Mouse (Mus musculus) ES-E14 (cell line): ENCODE measurements around the gene Rad23b. TPM values are rescaled to one million over a fixed set of nuclear protein-coding genes. Genes with fewer than 3 reads are reported as not detected.

Experiments used
- DNase-seq: peaks from one replicate; pipeline ENCODE4 v3.0.0-alpha.2; 2013; ENCODE audit warnings: low read depth, low spot score
- H3K27ac ChIP-seq: 2 replicates; pipeline ENCODE4 v1.5.1; 2012; ENCODE audit warnings: low read depth, mild to moderate bottlenecking, low read length, moderate library complexity, mixed read lengths; ENCODE audit not compliant: poor library complexity, insufficient read depth, severe bottlenecking
- H3K36me3 ChIP-seq: 2 replicates; pipeline ENCODE4 v1.6.1; 2012; ENCODE audit warnings: mild to moderate bottlenecking, low read length, moderate library complexity, mixed read lengths; ENCODE audit not compliant: control insufficient read depth, poor library complexity, insufficient read depth, severe bottlenecking
- H3K4me1 ChIP-seq, 2 experiments: fragments of 150-350 bp in 1 of 2; sonication (generic) in 1 of 2; 2 replicates each; pipeline ENCODE4 v1.6.1; 2012; ENCODE audit warnings: low read length in 2 of 2, mild to moderate bottlenecking in 1 of 2, mixed read lengths in 1 of 2; ENCODE audit not compliant: control insufficient read depth in 2 of 2, insufficient read depth in 2 of 2, poor library complexity in 1 of 2
- H3K4me3 ChIP-seq, 2 experiments: fragments of 150-350 bp in 1 of 2; sonication (generic) in 1 of 2; 2 replicates each; pipeline ENCODE4 v1.5.1; 2012; ENCODE audit warnings: low read length in 2 of 2, low read depth in 1 of 2, mild to moderate bottlenecking in 1 of 2, mixed read lengths in 1 of 2; ENCODE audit not compliant: insufficient read depth in 1 of 2, poor library complexity in 1 of 2, severe bottlenecking in 1 of 2
- H3K9ac ChIP-seq: 2 replicates; pipeline ENCODE4 v1.6.1; 2012; ENCODE audit warnings: low read depth, mild to moderate bottlenecking, low read length, mixed read lengths; ENCODE audit not compliant: poor library complexity, insufficient read depth, severe bottlenecking
- H3K9me3 ChIP-seq: fragments of 150-350 bp; sonication (generic); 2 replicates; pipeline ENCODE4 v1.6.1; 2012; ENCODE audit warnings: low read depth, mild to moderate bottlenecking, low read length; ENCODE audit not compliant: control insufficient read depth, insufficient read depth
- CHD2 ChIP-seq: IDR thresholded peaks from 2 replicates; pipeline ENCODE4 v1.6.1; 2014; ENCODE audit warnings: mild to moderate bottlenecking, low read depth, low read length, inconsistent platforms
- HCFC1 ChIP-seq: IDR thresholded peaks from 2 replicates; pipeline ENCODE4 v1.6.1; 2012; ENCODE audit warnings: low read length, inconsistent platforms, borderline replicate concordance; ENCODE audit not compliant: insufficient read depth
- MAFK ChIP-seq: IDR thresholded peaks from 2 replicates; pipeline ENCODE4 v1.6.1; 2014; ENCODE audit warnings: mild to moderate bottlenecking, low read depth, low read length, inconsistent platforms; ENCODE audit not compliant: insufficient read depth
- ZC3H11A ChIP-seq: IDR thresholded peaks from 2 replicates; pipeline ENCODE4 v1.6.1; 2012; ENCODE audit warnings: low read depth, mild to moderate bottlenecking, inconsistent platforms, low read length, borderline replicate concordance
- ZNF384 ChIP-seq: IDR thresholded peaks from 2 replicates; pipeline ENCODE4 v1.6.1; 2012; ENCODE audit warnings: low read depth, low read length, inconsistent platforms
- in situ Hi-C, 2 experiments: fragments of 600-800 bp; cut with MboI; formaldehyde crosslinking; loops; one replicate each; pipeline ENCODE4 v1.15.1; 2025; ENCODE audit warnings: low sequenced_read_pairs in 2 of 2, inconsistent platforms in 1 of 2; ENCODE audit not compliant: unreplicated experiment in 2 of 2
- total RNA-seq: library from RNA; depleted of rRNA; stranded (reverse); fragments of 300-350 nt; gene quantifications from 2 replicates; pipeline ENCODE4 v1.2.3, GENCODE M21; 2012

Rad23b gene
- total RNA-seq, 1 experiment: 188 TPM

DNA sequence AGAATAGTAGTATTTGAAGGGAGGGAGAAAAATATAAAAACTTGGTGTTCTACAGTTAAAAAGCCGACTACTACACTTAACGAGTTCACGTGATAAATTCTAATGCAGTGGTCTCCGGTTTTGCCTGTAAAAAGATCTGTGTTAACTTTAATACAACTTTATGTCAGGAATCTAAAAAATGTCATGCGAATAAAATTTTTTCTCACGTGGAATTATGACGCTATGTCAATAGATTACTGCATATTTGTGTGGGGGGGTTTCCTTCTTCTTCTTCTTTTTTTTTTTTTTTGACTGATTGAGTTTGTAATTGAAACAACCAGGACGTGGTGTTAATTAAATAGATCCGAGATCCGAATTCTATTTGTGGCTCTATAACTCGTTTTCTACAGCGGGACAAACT is 1.2 kb downstream of the Rad23b start:
- in situ Hi-C loops: no loop called here
- DNase-seq: no peak
- Histone ChIP-seq H3K4me3 (peak overlapping the region; percentile 87 to 98), H3K9me3 (no peaks in the 10 kb centered on the region), H3K9ac (peak overlapping the region; percentile 99), H3K36me3 (no peaks in the 10 kb centered on the region), H3K4me1 (peaks cover 0 to 4% of the 10 kb centered on the region in 2 experiments; a peak in 1 of 4 replicates), H3K27ac (peak overlapping the region; percentile 96; the same call in 1 of the 2 replicates)
- TF ChIP-seq ZC3H11A (no peak), CHD2 (no peak), MAFK (no peak), ZNF384 (no peak), HCFC1 (no peak)

GRCm38 (mm10) chr4:55351860-55352259 is 2.0 kb downstream of the Rad23b start:
- peak overlapping the region; percentile 6 to 18; a peak in 1 of 4 replicates for H3K4me3 ChIP-seq
- peaks cover 0 to 4% of the 10 kb centered on the region in 2 experiments; a peak in 2 of 4 replicates for H3K4me1 ChIP-seq
- peak overlapping the region; percentile 18; the same call in 1 of the 2 replicates for H3K9ac ChIP-seq
- in situ Hi-C loops: no loop called here
- H3K27ac ChIP-seq: no peak overlapping the region
- TF ChIP-seq ZC3H11A (no peak), ZNF384 (no peak), HCFC1 (no peak)
- DNase-seq: no peak
- no peaks in the 10 kb centered on the region for H3K9me3 ChIP-seq
- H3K36me3 ChIP-seq: peaks cover 2% of the 10 kb centered on the region; the same call in 1 of the 2 replicates

DNA sequence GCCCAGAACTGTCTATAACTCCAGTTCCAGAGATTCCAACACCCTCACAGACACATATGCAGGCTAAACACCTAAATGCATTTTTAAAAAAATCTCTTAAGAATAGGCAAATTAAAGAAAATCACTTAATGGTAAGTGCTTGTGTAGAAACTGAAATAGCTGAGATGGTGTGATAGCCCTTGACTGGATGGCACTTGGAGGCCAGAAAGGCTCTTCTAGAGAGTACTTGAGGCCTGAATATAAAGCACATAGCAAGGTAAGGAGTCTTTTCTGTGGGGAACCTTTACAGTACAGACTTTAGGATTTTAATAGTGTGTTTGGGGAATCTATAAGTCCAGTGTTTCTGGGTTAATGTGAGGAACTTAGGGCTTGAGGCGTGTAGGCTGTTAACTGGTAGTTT is 4.2 kb downstream of the Rad23b start:
- in situ Hi-C loops: no loop called here
- Histone ChIP-seq H3K4me1 (peaks cover 0 to 2% of the 10 kb centered on the region in 2 experiments; a peak in 2 of 4 replicates), H3K9me3 (no peaks in the 10 kb centered on the region), H3K36me3 (peaks cover 2% of the 10 kb centered on the region; the same call in 1 of the 2 replicates), H3K27ac (no peak overlapping the region), H3K4me3 (no peak overlapping the region), H3K9ac (no peak overlapping the region; the same call in 1 of the 2 replicates)
- DNase-seq: no peak
- TF ChIP-seq HCFC1 (no peak), CHD2 (no peak), ZC3H11A (no peak), MAFK (no peak)

DNA sequence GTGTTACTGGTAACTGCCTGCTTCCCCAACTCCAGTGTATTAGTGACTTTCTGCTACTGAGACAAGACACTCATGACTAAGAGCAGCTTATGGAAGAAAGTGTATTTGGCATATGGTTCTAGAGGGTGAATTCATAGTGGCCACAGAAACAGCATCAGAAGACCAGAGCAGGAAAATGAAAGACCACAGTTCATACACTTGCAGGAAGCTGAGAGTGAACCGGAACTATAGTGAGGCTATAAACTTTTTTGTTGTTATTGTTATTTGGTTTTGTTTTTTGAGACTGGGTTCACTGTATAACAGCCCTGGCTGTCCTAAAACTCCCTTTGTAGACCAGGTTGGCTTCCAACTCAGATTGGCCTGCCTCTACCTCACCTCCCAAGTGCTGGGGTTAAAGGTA is 6.0 kb downstream of the Rad23b start:
- no peak for DNase-seq
- peaks cover 0 to 2% of the 10 kb centered on the region in 2 experiments; a peak in 2 of 4 replicates for H3K4me1 ChIP-seq
- TF ChIP-seq CHD2 (no peak), MAFK (no peak), ZNF384 (no peak), HCFC1 (no peak), ZC3H11A (no peak)
- no peaks in the 10 kb centered on the region for H3K9me3 ChIP-seq
- H3K9ac ChIP-seq: no peak overlapping the region
- in situ Hi-C loops: no loop called here
- no peak overlapping the region for H3K4me3 ChIP-seq
- H3K36me3 ChIP-seq: peaks cover 4% of the 10 kb centered on the region
- H3K27ac ChIP-seq: no peak overlapping the region

GRCm38 (mm10) chr4:55356726-55357125 is 6.9 kb downstream of the Rad23b start:
- in situ Hi-C loops: no loop called here
- H3K9me3 ChIP-seq: no peaks in the 10 kb centered on the region
- H3K36me3 ChIP-seq: peaks cover 4% of the 10 kb centered on the region
- no peak overlapping the region for H3K27ac ChIP-seq
- H3K9ac ChIP-seq: no peak overlapping the region
- TF ChIP-seq CHD2 (no peak), MAFK (no peak), ZNF384 (no peak), HCFC1 (no peak), ZC3H11A (no peak)
- H3K4me3 ChIP-seq: no peak overlapping the region
- DNase-seq: no peak
- peaks cover 0 to 2% of the 10 kb centered on the region in 2 experiments; a peak in 2 of 4 replicates for H3K4me1 ChIP-seq
